ENCODE assay signal across 13 mouse cellular contexts in the genomic region with DNA sequence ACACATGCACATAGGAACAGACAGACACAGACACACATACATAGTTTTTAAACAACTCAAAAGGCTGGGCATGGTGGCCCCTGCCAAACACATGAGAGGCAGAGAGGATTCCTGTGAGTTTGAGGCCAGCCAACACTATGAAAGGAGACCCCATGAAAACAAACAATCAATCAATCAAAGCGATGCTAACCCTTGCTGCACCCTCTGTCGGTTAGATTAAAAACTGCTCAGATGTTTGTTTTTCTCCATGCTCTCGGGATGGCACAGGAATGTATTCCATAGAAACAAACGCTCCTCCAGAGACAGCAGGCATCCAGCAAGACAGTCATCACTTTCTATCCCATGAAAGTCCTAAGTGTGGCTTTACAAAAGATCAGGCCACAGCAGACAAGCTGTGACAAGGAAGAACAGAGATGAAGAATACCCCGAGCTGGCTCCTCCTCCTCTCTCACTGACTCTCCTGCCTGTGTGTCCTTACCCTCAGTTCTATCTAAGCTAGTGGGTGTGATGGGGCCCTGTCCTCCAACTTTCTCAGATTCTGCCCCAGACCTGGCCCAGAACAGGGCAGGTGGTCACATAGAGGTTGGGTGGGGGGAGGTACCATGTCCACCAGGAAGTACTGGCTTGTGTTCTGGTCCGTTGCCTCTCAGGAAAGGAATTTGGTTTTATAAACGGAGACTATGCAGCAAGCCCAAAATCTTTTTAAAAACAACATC. TPM values are rescaled to one million over a fixed set of nuclear protein-coding genes. Genes with fewer than 3 reads are reported as not detected.
DNase-seq lines count a peak whose midpoint lies in the region; ATAC-seq and TF ChIP-seq lines count a peak whose summit lies in the region.
"Had no signal": no experiment of that assay in that cellular context is flagged by ENCODE, and none has a peak within 500 bp of the region (broad histone marks: within the 10 kb centered on the region; RNA-seq: fewer than 3 reads in every experiment).

No protein-coding gene starts in this region.

- peaks cover 42% of the 10 kb centered on the region for H3K4me1 ChIP-seq in heart, embryonic 10.5 days
- H3K4me1 ChIP-seq in kidney, postnatal 0 days (replicated peaks; ENCODE audit: insufficient read depth, low read length) = peaks cover 9% of the 10 kb centered on the region; the same call in 1 of the 2 replicates
- H3K4me1 ChIP-seq in liver, embryonic 13.5 days (replicated peaks) = peaks cover 24% of the 10 kb centered on the region

- H3K4me2 ChIP-seq in kidney, postnatal 0 days (ENCODE audit: low read length) = peak overlapping the region; percentile 31; the same call in 1 of the 2 replicates
- peak overlapping the region; percentile 3; the same call in 1 of the 2 replicates for H3K4me2 ChIP-seq in liver, embryonic 13.5 days

- WGBS in heart, embryonic 10.5 days = 10% methylated on average over 7 of the region's 7 CpGs
- WGBS in kidney, postnatal 0 days = 12% methylated on average over 7 of the region's 7 CpGs
- WGBS in liver, embryonic 13.5 days (ENCODE audit: insufficient replicate concordance) = 15% methylated on average over 7 of the region's 7 CpGs

- no peak for DNase-seq in heart, embryonic 10.5 days (ENCODE audit: low spot score)
- DNase-seq in heart, postnatal 36 days = no peak
- DNase-seq in kidney, postnatal 0 days (ENCODE audit: low spot score) = peak; percentile 55
- DNase-seq in kidney, adult 8-10 months = no peak
- DNase-seq in brain, embryonic 14.5 days (ENCODE audit: low read depth) = no peak
- no peak for DNase-seq in liver, embryonic 13.5 days
- DNase-seq in retina, embryonic 14.5 days (ENCODE audit: low spot score) = no peak
- DNase-seq in layer of hippocampus, adult 9-11 months = no peak
- DNase-seq: gastrocnemius, adult 2 months; kidney, adult 2 months had no signal

- no peaks in the 10 kb centered on the region for H3K9me3 ChIP-seq in heart, embryonic 10.5 days
- no peaks in the 10 kb centered on the region for H3K9me3 ChIP-seq in kidney, postnatal 0 days (replicated peaks; ENCODE audit: low read length)
- no peaks in the 10 kb centered on the region for H3K9me3 ChIP-seq in liver, embryonic 13.5 days (replicated peaks)

- peak; percentile 56 for TF ChIP-seq CTCF in kidney, postnatal 0 days (IDR thresholded peaks at IDR 0.05; ENCODE audit: low read depth)
- TF ChIP-seq CTCF in brain, embryonic 14.5 days (IDR thresholded peaks at IDR 0.05; ENCODE audit: borderline replicate concordance, extremely low read depth, insufficient read depth, insufficient read length) = peak; percentile 7; the same call in 1 of the 2 replicates

- no peaks in the 10 kb centered on the region for H3K36me3 ChIP-seq in heart, embryonic 10.5 days
- H3K36me3 ChIP-seq in kidney, postnatal 0 days (ENCODE audit: insufficient read depth, low read length) = no peaks in the 10 kb centered on the region
- H3K36me3 ChIP-seq in liver, embryonic 13.5 days = no peaks in the 10 kb centered on the region

- H3K4me3 ChIP-seq in heart, embryonic 10.5 days = peak overlapping the region; percentile 36
- no peak overlapping the region for H3K4me3 ChIP-seq in kidney, postnatal 0 days (replicated peaks; ENCODE audit: low read depth, low read length)
- no peak overlapping the region for H3K4me3 ChIP-seq in liver, embryonic 13.5 days (replicated peaks)
- H3K4me3 ChIP-seq: gastrocnemius, adult 2 months had no signal

- TF ChIP-seq POLR2A in brain, embryonic 14.5 days (IDR thresholded peaks at IDR 0.05; ENCODE audit: borderline replicate concordance, extremely low read depth, insufficient read depth, insufficient read length, poor library complexity, severe bottlenecking) = no peak

- peak overlapping the region; percentile 79 for H3K27ac ChIP-seq in heart, embryonic 10.5 days
- H3K27ac ChIP-seq in kidney, postnatal 0 days = 0 out of 2 replicates have a peak overlapping the region, but pooled peaks have one; percentile 8
- no peak overlapping the region for H3K27ac ChIP-seq in liver, embryonic 13.5 days
- H3K27ac ChIP-seq: gastrocnemius, adult 2 months had no signal

- no peaks in the 10 kb centered on the region for H3K27me3 ChIP-seq in heart, embryonic 10.5 days (ENCODE audit: insufficient read depth, poor library complexity, severe bottlenecking)
- H3K27me3 ChIP-seq in kidney, postnatal 0 days (ENCODE audit: insufficient read depth, low read length) = no peaks in the 10 kb centered on the region
- H3K27me3 ChIP-seq in liver, embryonic 13.5 days = no peaks in the 10 kb centered on the region

- ATAC-seq in kidney, postnatal 0 days (replicated peaks; ENCODE audit: low FRiP score, low read depth) = no peak
- peak; percentile 14; the same call in 1 of the 2 replicates for ATAC-seq in liver, embryonic 13.5 days (ENCODE audit: low read depth)

- 0 out of 2 replicates have a peak overlapping the region, but pooled peaks have one; percentile 8 for H3K9ac ChIP-seq in kidney, postnatal 0 days (ENCODE audit: low read depth, low read length)
- no peak overlapping the region for H3K9ac ChIP-seq in liver, embryonic 13.5 days

- intact Hi-C loops in heart, postnatal 36 days (cut with DNase I) = no loop called here

RNA-seq across cellular contexts. Expression of gene Colec11, which starts 1.6 kb away (rescaled TPM):
- 6.9 and 9.9 TPM in 2 replicates for polyA plus RNA-seq in heart, embryonic 10.5 days (2016; fragmentation: Nextera tagmentation; extraction: Ambion mirVana)
- total RNA-seq in heart, postnatal 36 days (2021) = 10 to 100 TPM; 20.5 to 20.8 TPM
- 2.2 TPM in 2 replicates for polyA plus RNA-seq in kidney, postnatal 0 days (2015; fragmentation: Nextera tagmentation; extraction: Ambion mirVana)
- polyA plus RNA-seq in brain, embryonic 14.5 days (2012; rRNA removed) = 0.82 and 0.97 TPM in 2 replicates
- polyA plus RNA-seq in liver, embryonic 13.5 days (2015; fragmentation: Nextera tagmentation; extraction: Ambion mirVana) = 14.9 and 17.2 TPM in 2 replicates
- total RNA-seq: common myeloid progenitor, adult 5-6 weeks had no signal

RNA-seq across cellular contexts. Expression of gene Rps7, which starts 14.1 kb away (rescaled TPM):
- 484 and 569 TPM in 2 replicates for polyA plus RNA-seq in heart, embryonic 10.5 days (2016; fragmentation: Nextera tagmentation; extraction: Ambion mirVana)
- total RNA-seq in heart, postnatal 36 days (2021) = 100 to 1,000 TPM; 264 to 294 TPM
- 949 and 1,081 TPM in 2 replicates for polyA plus RNA-seq in kidney, postnatal 0 days (2015; fragmentation: Nextera tagmentation; extraction: Ambion mirVana)
- 835 and 914 TPM in 2 replicates for polyA plus RNA-seq in brain, embryonic 14.5 days (2012; rRNA removed)
- 588 and 611 TPM in 2 replicates for polyA plus RNA-seq in liver, embryonic 13.5 days (2015; fragmentation: Nextera tagmentation; extraction: Ambion mirVana)

RNA-seq across cellular contexts. Expression of gene Rnaseh1, which starts 27.8 kb away (rescaled TPM):
- 24.6 and 28.9 TPM in 2 replicates for polyA plus RNA-seq in heart, embryonic 10.5 days (2016; fragmentation: Nextera tagmentation; extraction: Ambion mirVana)
- 1 to 10 TPM; 6.3 to 6.9 TPM for total RNA-seq in heart, postnatal 36 days (2021)
- 23.7 and 24.8 TPM in 2 replicates for polyA plus RNA-seq in kidney, postnatal 0 days (2015; fragmentation: Nextera tagmentation; extraction: Ambion mirVana)
- 22.1 and 23.6 TPM in 2 replicates for polyA plus RNA-seq in brain, embryonic 14.5 days (2012; rRNA removed)
- polyA plus RNA-seq in liver, embryonic 13.5 days (2015; fragmentation: Nextera tagmentation; extraction: Ambion mirVana) = 14.6 and 15.2 TPM in 2 replicates

RNA-seq across cellular contexts. Expression of gene Allc, which starts 39.3 kb away (rescaled TPM):
- polyA plus RNA-seq in heart, embryonic 10.5 days (2016; fragmentation: Nextera tagmentation; extraction: Ambion mirVana) = not detected in 2 replicates
- total RNA-seq in heart, postnatal 36 days (2021) = not detected
- polyA plus RNA-seq in kidney, postnatal 0 days (2015; fragmentation: Nextera tagmentation; extraction: Ambion mirVana) = not detected in 2 replicates
- 0.10 TPM in 1 of 2 replicates, not detected in the other for polyA plus RNA-seq in brain, embryonic 14.5 days (2012; rRNA removed)
- not detected in 2 replicates for polyA plus RNA-seq in liver, embryonic 13.5 days (2015; fragmentation: Nextera tagmentation; extraction: Ambion mirVana)
- total RNA-seq: adrenal gland, adult 18-20 months; common myeloid progenitor, adult 5-6 weeks; gastrocnemius, adult 2 months had no signal
- polyA plus RNA-seq: spleen, adult 2 months had no signal

RNA-seq across cellular contexts. Expression of gene Adi1, which starts 53.4 kb away (rescaled TPM):
- 42.9 and 56.2 TPM in 2 replicates for polyA plus RNA-seq in heart, embryonic 10.5 days (2016; fragmentation: Nextera tagmentation; extraction: Ambion mirVana)
- total RNA-seq in heart, postnatal 36 days (2021) = 10 to 100 TPM; 47.3 to 51.7 TPM
- 91.7 and 98.1 TPM in 2 replicates for polyA plus RNA-seq in kidney, postnatal 0 days (2015; fragmentation: Nextera tagmentation; extraction: Ambion mirVana)
- 15.4 and 15.7 TPM in 2 replicates for polyA plus RNA-seq in brain, embryonic 14.5 days (2012; rRNA removed)
- polyA plus RNA-seq in liver, embryonic 13.5 days (2015; fragmentation: Nextera tagmentation; extraction: Ambion mirVana) = 51.7 and 61.5 TPM in 2 replicates
